Mouse (Mus musculus) frontal cortex, postnatal 36 days (tissue): ENCODE measurements around the gene Abca4.
A peak's percentile ranks its signal among the peaks of the same experiment; 100 is the strongest.

ENCODE experiments used
- DNase-seq, 2 experiments: peaks; one replicate each; pipeline ENCODE4 v3.0.0; 2022; ENCODE audit warnings: low spot score in 2 of 2

Abca4 gene

GRCm38 (mm10) chr3:122170621-122171309, 126.5 kb downstream of the Abca4 start:
- peak; percentile 64 to 79 for DNase-seq

- DNase-seq: no peak
Observed at GRCm38 (mm10) chr3:122173526-122174150, 129.4 kb downstream of the Abca4 start.

GRCm38 (mm10) chr3:122176018-122176417, 131.8 kb downstream of the Abca4 start:
- no peak for DNase-seq

GRCm38 (mm10) chr3:122176706-122177390, 132.6 kb downstream of the Abca4 start:
- no peak for DNase-seq

- DNase-seq: no peak
Observed at GRCm38 (mm10) chr3:122184109-122184508, 139.9 kb downstream of the Abca4 start.

- no peak for DNase-seq
Observed at GRCm38 (mm10) chr3:122186975-122187374, 142.7 kb downstream of the Abca4 start.

- no peak for DNase-seq
Observed at GRCm38 (mm10) chr3:122196621-122197298, 152.5 kb downstream of the Abca4 start.

GRCm38 (mm10) chr3:122198532-122198931, 154.3 kb downstream of the Abca4 start:
- no peak for DNase-seq

- no peak for DNase-seq
Observed at GRCm38 (mm10) chr3:122198966-122199381, 154.7 kb downstream of the Abca4 start.

GRCm38 (mm10) chr3:122199600-122199999, 155.4 kb downstream of the Abca4 start:
- no peak for DNase-seq

GRCm38 (mm10) chr3:122200017-122200416, 155.8 kb downstream of the Abca4 start:
- DNase-seq: no peak

- no peak for DNase-seq
Observed at GRCm38 (mm10) chr3:122200447-122200846, 156.2 kb downstream of the Abca4 start.

GRCm38 (mm10) chr3:122202307-122202732, 158.1 kb downstream of the Abca4 start:
- DNase-seq: no peak

GRCm38 (mm10) chr3:122203675-122204329, 159.6 kb downstream of the Abca4 start:
- DNase-seq: no peak

GRCm38 (mm10) chr3:122205753-122206152, 161.5 kb downstream of the Abca4 start:
- no peak for DNase-seq

GRCm38 (mm10) chr3:122206279-122207070, 162.2 kb downstream of the Abca4 start:
- DNase-seq: no peak

- no peak for DNase-seq
Observed at GRCm38 (mm10) chr3:122207766-122208165, 163.5 kb downstream of the Abca4 start.

GRCm38 (mm10) chr3:122208296-122209225, 164.3 kb downstream of the Abca4 start:
- no peak for DNase-seq

- DNase-seq: no peak
Observed at GRCm38 (mm10) chr3:122209511-122209910, 165.3 kb downstream of the Abca4 start.

- DNase-seq: no peak
Observed at GRCm38 (mm10) chr3:122210434-122210833, 166.2 kb downstream of the Abca4 start.
